ENCODE assay signal across 21 mouse cellular contexts in the genomic region with DNA sequence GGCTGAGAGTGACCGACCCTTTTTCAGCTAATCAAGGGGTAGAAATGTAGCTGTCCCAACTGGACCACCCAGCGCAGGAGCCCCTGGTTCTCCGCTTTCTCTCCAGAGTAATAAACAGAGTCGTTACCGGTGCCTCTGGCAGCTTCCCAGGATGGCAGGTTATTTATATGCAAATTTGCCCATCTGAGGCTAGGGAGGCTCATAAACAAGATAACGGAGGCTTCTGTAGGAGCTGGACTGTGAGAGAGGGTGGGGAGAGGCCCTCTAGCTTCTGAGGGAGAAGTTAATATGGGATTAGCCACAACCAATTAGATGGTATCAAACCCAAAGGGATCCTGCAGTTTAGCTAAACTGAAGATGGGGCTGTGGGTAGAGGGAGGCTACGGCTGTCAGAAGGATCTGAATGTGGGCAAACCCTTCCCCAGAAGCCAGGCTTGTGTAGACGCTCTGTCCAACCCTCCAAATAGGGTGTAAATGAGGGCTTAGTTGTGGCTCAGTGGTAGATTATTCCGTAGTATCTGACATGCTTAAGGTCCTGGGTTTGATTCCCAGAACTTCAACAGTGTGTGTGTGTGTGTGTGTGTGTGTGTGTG.
DNase-seq lines count a peak whose midpoint lies in the region; ATAC-seq and TF ChIP-seq lines count a peak whose summit lies in the region.
"Had no signal": no experiment of that assay in that cellular context is flagged by ENCODE, and none has a peak within 500 bp of the region (broad histone marks: within the 10 kb centered on the region; RNA-seq: fewer than 3 reads in every experiment).

No protein-coding gene starts in this region.

- TF ChIP-seq EP300 in liver, postnatal 0 days (IDR thresholded peaks at IDR 0.05; ENCODE audit: low read depth) = no peak

- H3K4me2 ChIP-seq in embryonic facial prominence, embryonic 15.5 days (replicated peaks) = no peak overlapping the region
- no peak overlapping the region for H3K4me2 ChIP-seq in midbrain, embryonic 13.5 days (replicated peaks)
- H3K4me2 ChIP-seq in liver, postnatal 0 days (ENCODE audit: low read depth, low read length) = no peak overlapping the region
- no peak overlapping the region for H3K4me2 ChIP-seq in liver, embryonic 12.5 days
- H3K4me2 ChIP-seq: heart, embryonic 15.5 days had no signal

- H3K36me3 ChIP-seq in embryonic facial prominence, embryonic 15.5 days = no peaks in the 10 kb centered on the region
- no peaks in the 10 kb centered on the region for H3K36me3 ChIP-seq in embryonic facial prominence, embryonic 10.5 days (replicated peaks)
- H3K36me3 ChIP-seq in midbrain, embryonic 13.5 days = no peaks in the 10 kb centered on the region
- no peaks in the 10 kb centered on the region for H3K36me3 ChIP-seq in liver, postnatal 0 days (replicated peaks; ENCODE audit: insufficient read depth, low read length)
- H3K36me3 ChIP-seq in liver, embryonic 12.5 days = no peaks in the 10 kb centered on the region
- H3K36me3 ChIP-seq: heart, embryonic 15.5 days had no signal

- 40% methylated on average over 9 of the region's 9 CpGs for WGBS in embryonic facial prominence, embryonic 15.5 days
- WGBS in embryonic facial prominence, embryonic 10.5 days = 41% methylated on average over 9 of the region's 9 CpGs
- 8% methylated on average over 9 of the region's 9 CpGs for WGBS in midbrain, embryonic 13.5 days
- 61% methylated on average over 9 of the region's 9 CpGs for WGBS in liver, postnatal 0 days (ENCODE audit: insufficient replicate concordance)
- WGBS in liver, embryonic 12.5 days (ENCODE audit: insufficient replicate concordance) = 48% methylated on average over 9 of the region's 9 CpGs

- no peak overlapping the region for H3K4me3 ChIP-seq in embryonic facial prominence, embryonic 15.5 days (replicated peaks)
- H3K4me3 ChIP-seq in embryonic facial prominence, embryonic 10.5 days = no peak overlapping the region
- no peak overlapping the region for H3K4me3 ChIP-seq in midbrain, embryonic 13.5 days (replicated peaks)
- no peak overlapping the region for H3K4me3 ChIP-seq in liver, postnatal 0 days (ENCODE audit: low read depth, low read length)
- H3K4me3 ChIP-seq in liver, embryonic 12.5 days = no peak overlapping the region
- H3K4me3 ChIP-seq in left cerebral cortex, adult 2 months = no peak overlapping the region
- H3K4me3 ChIP-seq: heart, adult 2 months; heart, embryonic 15.5 days had no signal

- H3K9ac ChIP-seq in embryonic facial prominence, embryonic 15.5 days = no peak overlapping the region
- H3K9ac ChIP-seq in midbrain, embryonic 13.5 days (replicated peaks) = no peak overlapping the region
- no peak overlapping the region for H3K9ac ChIP-seq in liver, postnatal 0 days (replicated peaks)
- no peak overlapping the region for H3K9ac ChIP-seq in liver, embryonic 12.5 days
- H3K9ac ChIP-seq: heart, embryonic 15.5 days had no signal

- no peaks in the 10 kb centered on the region for H3K27me3 ChIP-seq in embryonic facial prominence, embryonic 15.5 days
- H3K27me3 ChIP-seq in embryonic facial prominence, embryonic 10.5 days (replicated peaks; ENCODE audit: low read depth, poor library complexity, severe bottlenecking) = peaks cover 10% of the 10 kb centered on the region; the same call in 1 of the 2 replicates
- no peaks in the 10 kb centered on the region for H3K27me3 ChIP-seq in midbrain, embryonic 13.5 days
- no peaks in the 10 kb centered on the region for H3K27me3 ChIP-seq in liver, postnatal 0 days (ENCODE audit: insufficient read depth, low read length)
- H3K27me3 ChIP-seq in liver, embryonic 12.5 days (replicated peaks) = peaks cover 3% of the 10 kb centered on the region; the same call in 1 of the 2 replicates

- DNase-seq in embryonic facial prominence, embryonic 10.5 days (ENCODE audit: low spot score) = no peak
- DNase-seq in retina, postnatal 1 day = peak; percentile 60
- DNase-seq in retina, embryonic 14.5 days (ENCODE audit: low spot score) = no peak
- no peak for DNase-seq in liver, postnatal 0 days
- no peak for DNase-seq in left cerebral cortex, adult 2 months (ENCODE audit: extremely low spot score in 1 of 2, low spot score in 2 of 2)
- DNase-seq: adrenal gland, postnatal 10 days; cerebellum, adult 2 months; gastrocnemius, postnatal 14 days; kidney, adult 2 months; kidney, postnatal 4 days; liver; lung, adult 2 months; lung, postnatal 4 days; spleen, adult 18-20 months; thymus, adult 18-20 months had no signal

- 0 out of 2 replicates have a peak, but pooled peaks cover 9% of the 10 kb centered on the region for H3K4me1 ChIP-seq in embryonic facial prominence, embryonic 15.5 days
- H3K4me1 ChIP-seq in embryonic facial prominence, embryonic 10.5 days = no peaks in the 10 kb centered on the region
- H3K4me1 ChIP-seq in midbrain, embryonic 13.5 days (replicated peaks) = peaks cover 15% of the 10 kb centered on the region
- H3K4me1 ChIP-seq in liver, postnatal 0 days (ENCODE audit: insufficient read depth) = no peaks in the 10 kb centered on the region
- no peaks in the 10 kb centered on the region for H3K4me1 ChIP-seq in liver, embryonic 12.5 days
- H3K4me1 ChIP-seq: heart, embryonic 15.5 days had no signal

- TF ChIP-seq CTCF in liver, postnatal 0 days (IDR thresholded peaks at IDR 0.05; ENCODE audit: low read depth) = no peak
- no peak for TF ChIP-seq CTCF in left cerebral cortex, adult 2 months (IDR thresholded peaks at IDR 0.05)

- intact Hi-C loops in left cerebral cortex, adult 2 months (cut with DNase I) = no loop called here

- H3K9me3 ChIP-seq in embryonic facial prominence, embryonic 15.5 days (replicated peaks) = no peaks in the 10 kb centered on the region
- H3K9me3 ChIP-seq in embryonic facial prominence, embryonic 10.5 days = peaks cover 6% of the 10 kb centered on the region; the same call in 1 of the 2 replicates
- no peaks in the 10 kb centered on the region for H3K9me3 ChIP-seq in midbrain, embryonic 13.5 days
- no peaks in the 10 kb centered on the region for H3K9me3 ChIP-seq in liver, postnatal 0 days (ENCODE audit: low read length)
- peaks cover 8% of the 10 kb centered on the region; the same call in 1 of the 2 replicates for H3K9me3 ChIP-seq in liver, embryonic 12.5 days (replicated peaks)
- H3K9me3 ChIP-seq: heart, embryonic 15.5 days had no signal

- no peak overlapping the region for H3K27ac ChIP-seq in embryonic facial prominence, embryonic 15.5 days (replicated peaks)
- no peak overlapping the region for H3K27ac ChIP-seq in embryonic facial prominence, embryonic 10.5 days (replicated peaks)
- H3K27ac ChIP-seq in midbrain, embryonic 13.5 days = peak overlapping the region; percentile 47
- H3K27ac ChIP-seq in liver, postnatal 0 days (ENCODE audit: low read depth) = no peak overlapping the region
- no peak overlapping the region for H3K27ac ChIP-seq in liver, embryonic 12.5 days
- no peak overlapping the region for H3K27ac ChIP-seq in left cerebral cortex, adult 2 months
- H3K27ac ChIP-seq: heart, adult 2 months; heart, embryonic 15.5 days had no signal

- 0 out of 2 replicates have a peak, but pooled peaks have one; percentile 25 for ATAC-seq in embryonic facial prominence, embryonic 15.5 days (ENCODE audit: insufficient number of reproducible peaks, low FRiP score, low TSS enrichment, low read depth)
- peak; percentile 85 for ATAC-seq in midbrain, embryonic 13.5 days
- ATAC-seq in liver, postnatal 0 days = no peak
- ATAC-seq in liver, embryonic 12.5 days = no peak
- ATAC-seq: CD4-positive, CD25-positive, alpha-beta regulatory T cell, adult 4 months had no signal

Comparison
In these comparisons a context has a peak if more than half of its experiments do, and no peak if none do; other contexts are left out.
1. ATAC-seq: peak in embryonic facial prominence, embryonic 15.5 days (single experiment) and midbrain, embryonic 13.5 days (single experiment); none in liver, postnatal 0 days (single experiment) and liver, embryonic 12.5 days (single experiment).